Mouse (Mus musculus) adrenal gland, postnatal 14 days (tissue): Measurements from ENCODE around the gene Gm5901. TPM values are rescaled to one million over a fixed set of nuclear protein-coding genes. Genes with fewer than 3 reads are reported as not detected.

Experiments
- DNase-seq: peaks from one replicate; pipeline ENCODE4 v3.0.0; 2021; ENCODE audit warnings: mixed read lengths
- total RNA-seq: library from RNA; stranded (reverse); gene quantifications from 2 replicates; pipeline ENCODE4 v1.2.3, GENCODE M21; 2021

Gm5901 gene
- total RNA-seq, 1 experiment from 2014 or later, result not detected

- DNase-seq, result no peak
Observed at GRCm38 (mm10) chr7:105406322-105406721, 31.5 kb downstream of the Gm5901 start.

GRCm38 (mm10) chr7:105411874-105412632 is 37.2 kb downstream of the Gm5901 start:
- DNase-seq, result peak; percentile 83

DNA sequence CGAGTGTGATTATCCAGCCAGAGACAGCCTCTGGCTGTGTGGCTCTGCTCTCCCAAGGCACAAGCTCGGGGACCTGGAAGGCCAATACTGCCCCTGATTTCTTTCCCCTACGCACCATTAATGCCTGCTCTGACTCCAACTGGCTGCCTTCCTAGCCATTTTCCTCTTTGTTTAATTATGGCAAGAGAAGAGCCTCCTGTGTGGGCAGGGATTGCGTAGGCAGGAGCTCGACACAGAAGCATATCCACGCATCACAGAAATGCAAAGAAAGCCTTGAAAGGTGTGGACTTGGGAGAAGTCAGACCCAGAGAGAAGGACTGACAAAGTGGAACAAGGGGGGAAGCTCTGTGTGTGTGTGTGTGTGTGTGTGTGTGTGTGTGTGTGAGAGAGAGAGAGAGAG is 39.5 kb downstream of the Gm5901 start:
- DNase-seq, result no peak

DNA sequence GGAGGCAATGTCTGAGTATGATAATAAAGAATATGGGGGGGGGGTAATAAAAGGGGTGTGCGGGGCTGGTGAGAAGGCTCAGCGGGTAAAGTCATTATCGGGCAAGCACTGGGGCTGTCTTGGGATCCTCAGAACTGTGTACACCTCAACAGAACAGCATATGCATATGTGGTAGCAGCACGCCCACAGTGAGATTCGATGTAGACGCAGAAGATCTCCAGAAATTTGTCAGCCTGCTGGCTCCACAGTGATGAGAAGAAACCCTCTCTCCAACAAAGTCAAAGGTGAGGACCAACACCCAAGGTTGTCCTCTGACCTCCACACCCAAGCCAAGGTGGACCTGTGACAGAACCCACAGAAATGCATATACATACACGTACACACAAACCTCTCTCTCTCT is 41.7 kb downstream of the Gm5901 start:
- no peak for DNase-seq

GRCm38 (mm10) chr7:105418106-105418505 is 43.3 kb downstream of the Gm5901 start:
- DNase-seq, result no peak

DNA sequence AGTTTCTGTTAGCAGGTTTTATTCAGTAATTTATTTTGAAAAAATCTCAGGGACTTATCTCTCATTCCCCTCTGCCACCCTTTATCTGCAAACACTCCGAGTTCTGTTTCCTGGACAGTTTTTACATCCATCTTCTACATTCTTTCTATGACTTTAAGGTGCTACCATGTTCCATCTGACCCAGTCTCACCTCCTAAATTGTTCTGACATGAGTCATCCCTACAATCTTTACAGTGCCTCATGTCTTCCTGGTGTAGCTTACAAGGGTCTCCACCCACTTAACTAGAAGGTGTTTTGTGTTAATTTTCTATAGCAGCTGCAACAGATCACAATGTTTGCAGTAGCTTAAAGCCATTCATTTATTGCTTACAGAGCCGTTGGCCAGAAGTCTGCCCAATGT is 46.1 kb downstream of the Gm5901 start:
- DNase-seq, result no peak

- DNase-seq, result no peak
Observed at GRCm38 (mm10) chr7:105424368-105424767, 49.5 kb downstream of the Gm5901 start.

DNA sequence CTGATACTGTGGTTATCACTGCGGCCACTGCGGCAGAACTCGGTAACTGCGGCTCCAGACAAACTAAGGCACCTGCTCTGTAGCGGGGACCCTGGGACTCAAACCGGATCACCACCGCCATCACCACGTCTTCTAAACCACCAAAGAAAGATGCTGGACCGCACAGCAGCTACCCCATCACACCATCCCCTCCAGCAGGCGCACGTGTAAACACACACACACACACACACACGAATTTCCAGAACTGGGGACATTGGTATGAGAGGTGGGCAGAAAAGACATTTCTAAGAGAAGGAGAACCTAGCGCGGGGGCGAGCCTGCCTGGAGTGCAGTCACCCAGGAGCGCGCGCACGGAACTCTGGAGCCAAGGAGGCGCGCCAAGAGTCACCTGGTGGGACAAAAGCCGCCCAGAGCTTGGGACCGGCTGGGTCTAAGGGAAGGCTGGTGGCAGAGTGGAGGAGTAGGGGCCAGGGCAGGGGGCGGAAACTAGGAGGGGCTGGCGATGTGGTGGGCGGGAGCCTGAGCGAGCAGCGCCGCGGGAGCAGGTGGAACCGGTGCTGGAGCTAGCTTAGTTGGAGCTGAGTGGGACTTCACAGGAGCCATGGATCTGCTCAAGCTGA is 50.7 kb downstream of the Gm5901 start, which contains the start of gene Cckbr:
Gene Cckbr, plus strand, starts transcription at position 308 of the 620 bp plus-strand sequence.
- DNase-seq, result no peak

DNA sequence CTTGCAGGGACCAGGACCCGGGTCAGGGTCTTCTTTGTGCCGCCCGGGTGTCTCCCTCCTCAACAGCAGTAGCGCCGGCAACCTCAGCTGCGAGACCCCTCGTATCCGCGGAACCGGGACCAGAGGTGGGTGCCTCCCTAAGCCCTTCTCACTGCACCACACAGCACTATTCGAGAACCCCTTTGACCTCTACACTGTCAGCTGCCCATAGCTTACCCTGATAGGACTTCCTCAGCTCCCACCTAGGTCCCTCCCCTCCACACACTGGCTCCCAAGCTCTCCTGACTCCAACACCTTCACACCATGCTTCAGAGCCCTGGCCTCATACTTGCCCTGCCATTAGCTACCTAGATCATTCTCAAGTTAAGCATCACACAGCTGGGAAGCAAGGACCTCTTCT is 51.2 kb downstream of the Gm5901 start:
- no peak for DNase-seq

Other genes with a start within 250 kb of the Gm5901 start
- gene Olfr683, start 228.0 kb upstream of the Gm5901 start, total RNA-seq, result not detected in 2 replicates
- gene Olfr684, start 211.4 kb upstream of the Gm5901 start, total RNA-seq, result not detected in 2 replicates
- gene Olfr685, start 189.0 kb upstream of the Gm5901 start, total RNA-seq, result not detected in 2 replicates
- gene Olfr686, start 167.6 kb upstream of the Gm5901 start, total RNA-seq, result not detected in 2 replicates
- gene Olfr688, start 86.9 kb upstream of the Gm5901 start, total RNA-seq, result not detected in 2 replicates
- not detected in 2 replicates for gene Olfr689, start 63.9 kb upstream of the Gm5901 start, total RNA-seq
- not detected in 2 replicates for gene Olfr690, start 40.9 kb upstream of the Gm5901 start, total RNA-seq
- not detected in 2 replicates for gene Olfr691, start 32.8 kb upstream of the Gm5901 start, total RNA-seq
- gene Olfr692, start 6.8 kb upstream of the Gm5901 start, total RNA-seq, result not detected in 2 replicates
- 23.5 and 26.0 TPM in 2 replicates for gene Fam160a2, start 25.0 kb downstream of the Gm5901 start, total RNA-seq
- gene Cnga4, start 29.5 kb downstream of the Gm5901 start, total RNA-seq, result not detected in 2 replicates
- not detected in 2 replicates for gene Cckbr, start 50.7 kb downstream of the Gm5901 start, total RNA-seq
- gene Cavin3, start 107.3 kb downstream of the Gm5901 start, total RNA-seq, result 62.7 and 66.2 TPM in 2 replicates
- 61.5 and 76.3 TPM in 2 replicates for gene Smpd1, start 179.3 kb downstream of the Gm5901 start, total RNA-seq
- gene Apbb1, start 206.6 kb downstream of the Gm5901 start, total RNA-seq, result 14.1 and 19.4 TPM in 2 replicates
- gene Hpx, start 225.1 kb downstream of the Gm5901 start, total RNA-seq, result 31.2 and 508 TPM in 2 replicates